Mouse (Mus musculus): ENCODE measurements around the gene Cdh11. TPM values are rescaled to one million over a fixed set of nuclear protein-coding genes. Genes with fewer than 3 reads are reported as not detected.
"Not testable (repeated sequence)": the region's sequence is repeated elsewhere in the genome, so short reads cannot be mapped to it uniquely, and the experiment has no call there.

The Cdh11 gene
- polyA plus RNA-seq, 1 experiment from 2014 or later, result 9.1 TPM

DNA sequence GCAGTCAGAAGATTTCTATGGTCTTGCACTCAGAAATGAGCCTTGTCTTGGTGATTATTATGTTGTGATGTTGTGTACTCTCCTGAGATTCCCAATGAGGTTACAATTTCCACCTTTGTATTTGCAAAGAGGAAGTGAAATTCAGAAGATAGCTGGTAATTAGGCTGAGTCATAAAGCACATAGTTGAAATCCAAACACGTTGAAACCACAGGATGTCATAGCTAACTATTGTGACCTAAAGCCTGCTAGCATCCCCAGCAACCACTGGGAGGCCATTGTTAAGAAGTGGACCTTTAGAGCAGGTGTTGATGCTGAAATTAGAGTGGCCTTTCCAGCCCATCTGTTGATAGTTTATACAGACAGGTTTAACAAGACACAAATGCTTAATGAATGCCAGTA is 85.2 kb downstream of the Cdh11 start:
- H3K27ac ChIP-seq, result no peak overlapping the region
- H3K4me2 ChIP-seq, result no peak overlapping the region
- no peaks in the 10 kb centered on the region for H3K27me3 ChIP-seq (replicated peaks)
- no peaks in the 10 kb centered on the region for H3K4me1 ChIP-seq
- H3K9me3 ChIP-seq (replicated peaks), result no peaks in the 10 kb centered on the region
- H3K36me3 ChIP-seq, result no peaks in the 10 kb centered on the region
- WGBS (ENCODE audit: insufficient replicate concordance), result 14% methylated on average over 1 of the region's 1 CpGs
- no peak overlapping the region for H3K4me3 ChIP-seq
- no peak for ATAC-seq
- no peak overlapping the region for H3K9ac ChIP-seq

- H3K27ac ChIP-seq, result no peak overlapping the region
- no peak overlapping the region for H3K4me3 ChIP-seq
- WGBS (ENCODE audit: insufficient replicate concordance), result 41% methylated on average over 11 of the region's 11 CpGs
- no peak overlapping the region for H3K4me2 ChIP-seq
- no peaks in the 10 kb centered on the region for H3K4me1 ChIP-seq
- no peaks in the 10 kb centered on the region for H3K36me3 ChIP-seq
- no peaks in the 10 kb centered on the region for H3K9me3 ChIP-seq (replicated peaks)
- no peaks in the 10 kb centered on the region for H3K27me3 ChIP-seq (replicated peaks)
- ATAC-seq, result no peak
- H3K9ac ChIP-seq, result no peak overlapping the region
These were observed 87.1 kb downstream of the Cdh11 start for GRCm38 (mm10) chr8:102698232-102698837.

DNA sequence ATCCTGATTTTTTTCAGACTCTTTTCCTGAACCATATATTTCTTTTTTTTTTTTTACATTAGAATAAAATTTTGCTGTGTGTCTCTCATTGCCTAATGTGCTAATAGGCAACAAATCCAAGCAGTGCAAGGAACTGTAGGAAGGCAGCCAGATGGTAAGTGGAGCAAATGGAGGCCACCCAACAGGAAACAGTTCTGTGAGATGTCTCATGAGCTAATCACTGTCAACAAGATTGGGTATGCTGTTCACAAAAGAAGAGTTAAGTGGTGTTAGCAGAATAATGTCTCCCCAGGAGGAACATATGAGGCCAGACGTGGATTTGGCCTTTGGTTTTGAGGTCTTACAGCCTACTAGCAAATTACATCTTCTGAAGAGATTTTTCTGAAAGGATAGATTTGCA is 92.0 kb downstream of the Cdh11 start:
- H3K4me3 ChIP-seq, result no peak overlapping the region
- no peak overlapping the region for H3K9ac ChIP-seq
- no peak overlapping the region for H3K4me2 ChIP-seq
- H3K27me3 ChIP-seq (replicated peaks), result no peaks in the 10 kb centered on the region
- ATAC-seq, result no peak
- WGBS (ENCODE audit: insufficient replicate concordance), result 33% methylated on average over 1 of the region's 1 CpGs
- H3K36me3 ChIP-seq, result no peaks in the 10 kb centered on the region
- no peak overlapping the region for H3K27ac ChIP-seq
- H3K9me3 ChIP-seq (replicated peaks), result no peaks in the 10 kb centered on the region
- no peaks in the 10 kb centered on the region for H3K4me1 ChIP-seq

DNA sequence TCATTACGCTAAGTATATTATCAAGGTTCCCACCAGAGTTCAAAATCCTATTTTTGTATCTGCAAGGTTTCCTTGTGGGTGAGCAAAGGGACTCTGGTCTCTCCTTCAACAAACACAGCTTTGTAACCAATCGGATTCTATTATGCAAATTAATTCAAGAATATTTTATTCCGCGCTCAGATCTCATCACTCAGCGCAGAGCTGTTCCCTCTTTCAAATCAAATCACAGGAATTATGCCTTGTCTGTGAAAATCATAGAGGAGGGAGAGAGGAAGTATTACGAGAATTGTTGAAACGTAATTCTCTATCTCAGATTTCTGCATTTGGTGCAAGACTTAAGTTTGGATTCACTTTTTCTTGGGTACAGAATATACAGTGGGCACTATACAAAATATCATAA is 100.0 kb downstream of the Cdh11 start:
- not testable (repeated sequence) for H3K4me2 ChIP-seq; H3K36me3 ChIP-seq; H3K4me3 ChIP-seq; H3K9ac ChIP-seq; H3K4me1 ChIP-seq; ATAC-seq; H3K9me3 ChIP-seq (replicated peaks); H3K27ac ChIP-seq; H3K27me3 ChIP-seq (replicated peaks)
- 72% methylated on average over 7 of the region's 7 CpGs for WGBS (ENCODE audit: insufficient replicate concordance)

GRCm38 (mm10) chr8:102685023-102685422 is 100.4 kb downstream of the Cdh11 start:
- no peaks in the 10 kb centered on the region for H3K36me3 ChIP-seq
- H3K4me2 ChIP-seq, result no peak overlapping the region
- no peaks in the 10 kb centered on the region for H3K27me3 ChIP-seq (replicated peaks)
- H3K9ac ChIP-seq, result no peak overlapping the region
- no peaks in the 10 kb centered on the region for H3K4me1 ChIP-seq
- no peaks in the 10 kb centered on the region for H3K9me3 ChIP-seq (replicated peaks)
- no peak overlapping the region for H3K27ac ChIP-seq
- no peak for ATAC-seq
- 81% methylated on average over 11 of the region's 11 CpGs for WGBS (ENCODE audit: insufficient replicate concordance)
- no peak overlapping the region for H3K4me3 ChIP-seq

DNA sequence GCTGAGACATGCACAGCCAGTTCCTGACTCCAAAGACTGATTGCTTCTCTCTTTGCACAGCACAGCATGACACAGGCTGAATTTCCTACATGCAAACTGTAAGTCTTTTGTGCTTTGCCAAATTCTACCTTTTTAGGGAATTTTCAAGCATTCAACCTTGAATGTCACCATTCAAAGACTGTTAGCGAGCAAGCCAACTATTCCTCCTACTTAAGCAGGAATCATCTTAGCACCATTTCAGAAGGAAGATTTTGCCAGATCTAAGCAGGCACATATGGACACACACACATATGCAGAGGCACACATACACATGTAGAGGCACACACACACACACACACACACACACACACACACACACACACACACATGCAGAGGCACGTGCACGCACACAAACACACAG is 108.3 kb downstream of the Cdh11 start:
- WGBS (ENCODE audit: insufficient replicate concordance), result 73% methylated on average over 3 of the region's 3 CpGs
- Histone ChIP-seq H3K4me2 (no peak overlapping the region), H3K9ac (no peak overlapping the region), H3K9me3 (replicated peaks) (no peaks in the 10 kb centered on the region), H3K27me3 (replicated peaks) (no peaks in the 10 kb centered on the region), H3K36me3 (no peaks in the 10 kb centered on the region), H3K4me3 (no peak overlapping the region), H3K4me1 (no peaks in the 10 kb centered on the region), H3K27ac (no peak overlapping the region)
- no peak for ATAC-seq

DNA sequence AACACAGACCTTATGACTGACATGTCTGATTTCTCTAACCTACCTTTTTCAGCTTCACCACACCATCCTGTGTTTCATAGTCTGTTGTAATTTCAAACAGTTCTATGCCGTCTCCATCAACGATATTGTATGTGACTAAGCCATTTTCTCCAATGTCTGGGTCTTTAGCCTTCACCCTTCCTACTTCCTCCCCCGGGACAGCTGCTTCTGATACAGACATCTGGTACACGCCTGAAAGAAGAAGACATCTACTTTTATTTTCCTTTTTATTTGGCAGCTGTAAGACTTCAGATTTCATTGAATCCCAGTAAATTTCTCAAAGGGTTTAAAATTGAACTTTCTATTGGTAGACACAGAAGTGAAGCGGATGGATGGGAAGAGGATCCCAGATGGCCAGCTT is 120.9 kb downstream of the Cdh11 start:
- H3K36me3 ChIP-seq; H3K27ac ChIP-seq; H3K4me3 ChIP-seq; ATAC-seq; H3K9ac ChIP-seq; H3K27me3 ChIP-seq (replicated peaks); H3K9me3 ChIP-seq (replicated peaks); H3K4me2 ChIP-seq; H3K4me1 ChIP-seq: not testable (repeated sequence)
- 62% methylated on average over 5 of the region's 5 CpGs for WGBS (ENCODE audit: insufficient replicate concordance)

DNA sequence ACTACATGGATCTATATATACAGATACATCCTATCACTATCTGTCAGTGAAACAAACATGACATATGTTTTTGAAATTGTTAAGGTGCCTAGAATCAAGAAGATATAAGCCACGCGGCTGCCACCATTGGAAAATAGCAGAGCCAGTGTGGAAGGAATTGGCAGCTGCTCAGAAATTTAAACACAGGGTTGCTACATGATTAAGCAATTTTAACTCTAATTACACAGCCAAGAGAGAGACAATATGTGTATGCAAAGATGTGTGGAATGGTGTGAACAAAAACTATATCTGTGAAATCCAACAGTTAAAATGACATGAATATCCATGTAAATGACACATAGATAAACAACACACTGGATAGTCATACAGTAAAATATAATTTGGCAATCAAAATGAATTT is 128.9 kb downstream of the Cdh11 start:
- no peak overlapping the region for H3K4me3 ChIP-seq
- H3K9ac ChIP-seq, result no peak overlapping the region
- H3K9me3 ChIP-seq (replicated peaks), result no peaks in the 10 kb centered on the region
- H3K4me1 ChIP-seq, result no peaks in the 10 kb centered on the region
- H3K27ac ChIP-seq, result no peak overlapping the region
- H3K4me2 ChIP-seq, result no peak overlapping the region
- no peak for ATAC-seq
- no peaks in the 10 kb centered on the region for H3K36me3 ChIP-seq
- WGBS (ENCODE audit: insufficient replicate concordance), result 76% methylated on average over 2 of the region's 2 CpGs
- H3K27me3 ChIP-seq (replicated peaks), result no peaks in the 10 kb centered on the region

DNA sequence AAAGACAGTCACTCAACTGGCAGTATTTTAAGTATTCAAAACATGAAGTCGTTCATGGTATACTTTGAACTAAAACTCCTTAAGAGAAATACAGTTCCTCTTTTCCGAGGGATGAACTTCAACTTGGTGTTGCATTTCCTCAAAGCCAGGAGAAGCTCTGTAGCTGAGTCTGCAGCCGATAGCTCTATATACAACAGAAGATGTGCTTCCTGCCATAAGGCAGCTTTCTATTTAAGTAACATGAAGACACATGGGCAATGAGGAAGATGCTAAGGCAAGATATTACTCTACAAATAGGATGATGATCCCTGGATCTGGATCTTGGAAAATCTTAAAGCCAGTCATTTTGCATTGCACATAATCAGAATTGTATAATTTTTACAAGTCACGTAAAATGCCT is 133.5 kb downstream of the Cdh11 start:
- no peak overlapping the region for H3K9ac ChIP-seq
- no peaks in the 10 kb centered on the region for H3K9me3 ChIP-seq (replicated peaks)
- H3K4me2 ChIP-seq, result no peak overlapping the region
- H3K27me3 ChIP-seq (replicated peaks), result no peaks in the 10 kb centered on the region
- 39% methylated on average over 4 of the region's 4 CpGs for WGBS (ENCODE audit: insufficient replicate concordance)
- no peaks in the 10 kb centered on the region for H3K4me1 ChIP-seq
- H3K27ac ChIP-seq, result no peak overlapping the region
- ATAC-seq, result no peak
- no peaks in the 10 kb centered on the region for H3K36me3 ChIP-seq
- no peak overlapping the region for H3K4me3 ChIP-seq

- Histone ChIP-seq H3K27ac (no peak overlapping the region), H3K4me1 (no peaks in the 10 kb centered on the region), H3K9ac (no peak overlapping the region), H3K4me3 (no peak overlapping the region), H3K36me3 (no peaks in the 10 kb centered on the region), H3K4me2 (no peak overlapping the region), H3K27me3 (replicated peaks) (no peaks in the 10 kb centered on the region), H3K9me3 (replicated peaks) (no peaks in the 10 kb centered on the region)
- 66% methylated on average over 3 of the region's 3 CpGs for WGBS (ENCODE audit: insufficient replicate concordance)
- no peak for ATAC-seq
These were observed 158.3 kb downstream of the Cdh11 start for GRCm38 (mm10) chr8:102627151-102627550.

DNA sequence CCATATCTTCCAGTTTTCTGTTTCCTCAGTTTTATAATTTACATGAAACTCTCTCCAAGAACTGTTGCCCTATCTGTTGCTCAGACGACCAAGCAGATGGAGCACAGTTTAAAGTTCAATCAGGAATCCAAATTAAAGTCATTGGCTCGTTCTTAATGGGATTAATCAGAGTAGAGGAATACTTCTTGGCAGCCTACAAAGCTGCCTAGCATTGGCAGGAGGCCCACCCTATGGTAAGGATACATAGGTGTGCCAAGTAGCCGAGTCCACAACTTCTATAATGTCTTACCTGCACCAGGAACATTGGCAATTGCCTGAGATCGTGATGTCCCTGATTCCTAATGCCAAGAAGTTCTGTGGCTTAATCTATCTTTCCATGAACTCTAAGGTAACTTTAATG is 173.3 kb downstream of the Cdh11 start:
- WGBS (ENCODE audit: insufficient replicate concordance), result 52% methylated on average over 4 of the region's 4 CpGs
- no peak for ATAC-seq
- Histone ChIP-seq H3K27ac (no peak overlapping the region), H3K9ac (no peak overlapping the region), H3K9me3 (replicated peaks) (no peaks in the 10 kb centered on the region), H3K4me2 (no peak overlapping the region), H3K36me3 (no peaks in the 10 kb centered on the region), H3K27me3 (replicated peaks) (no peaks in the 10 kb centered on the region), H3K4me1 (no peaks in the 10 kb centered on the region), H3K4me3 (no peak overlapping the region)

- H3K27me3 ChIP-seq (replicated peaks), result no peaks in the 10 kb centered on the region
- WGBS (ENCODE audit: insufficient replicate concordance), result 58% methylated on average over 4 of the region's 4 CpGs
These were observed 184.1 kb downstream of the Cdh11 start for GRCm38 (mm10) chr8:102601327-102601726.

GRCm38 (mm10) chr8:102596523-102596922 is 188.9 kb downstream of the Cdh11 start:
- H3K27ac ChIP-seq, result no peak overlapping the region
- H3K4me1 ChIP-seq, result no peaks in the 10 kb centered on the region
- H3K27me3 ChIP-seq (replicated peaks), result no peaks in the 10 kb centered on the region
- H3K9me3 ChIP-seq (replicated peaks), result no peaks in the 10 kb centered on the region
- 9% methylated on average over 3 of the region's 3 CpGs for WGBS (ENCODE audit: insufficient replicate concordance)
- H3K9ac ChIP-seq, result no peak overlapping the region
- H3K4me3 ChIP-seq, result no peak overlapping the region
- H3K4me2 ChIP-seq, result no peak overlapping the region
- no peaks in the 10 kb centered on the region for H3K36me3 ChIP-seq
- ATAC-seq, result no peak

More at GRCm38 (mm10) chr8:102601327-102601726, 184.1 kb downstream of the Cdh11 start:
- no peaks in the 10 kb centered on the region for H3K36me3 ChIP-seq
- no peaks in the 10 kb centered on the region for H3K9me3 ChIP-seq (replicated peaks)
- no peak overlapping the region for H3K4me2 ChIP-seq
- H3K4me1 ChIP-seq, result no peaks in the 10 kb centered on the region
- no peak overlapping the region for H3K4me3 ChIP-seq
- no peak overlapping the region for H3K27ac ChIP-seq
- no peak for ATAC-seq
- no peak overlapping the region for H3K9ac ChIP-seq
